ENCODE assay signal across 8 mouse cellular contexts in genomic region chr1:119457528-119457855, GRCm38 (mm10). TPM values are rescaled to one million over a fixed set of nuclear protein-coding genes. Genes with fewer than 3 reads are reported as not detected.
A peak's percentile ranks its signal among the peaks of the same experiment; 100 is the strongest.
DNase-seq lines count a peak whose midpoint lies in the region; ATAC-seq lines count a peak whose summit lies in the region.

No protein-coding gene starts in this region.

- DNase-seq in heart, embryonic 10.5 days (ENCODE audit: low spot score) = no peak
- no peak for DNase-seq in heart, postnatal 14 days
- DNase-seq in 3T3-L1 (ENCODE audit: low read depth, low spot score) = peak; percentile 24
- no peak for DNase-seq in embryonic facial prominence, embryonic 14.5 days (ENCODE audit: low spot score)
- DNase-seq in thymus, postnatal 4 days = no peak
- no peak for DNase-seq in frontal cortex, adult 2 months (ENCODE audit: extremely low spot score in 1 of 2, low spot score in 1 of 2)
- no peak for DNase-seq in spleen, postnatal 10 days (ENCODE audit: low spot score in 2 of 2)

- no peak overlapping the region; the same call in 1 of the 2 replicates for H3K9ac ChIP-seq in embryonic facial prominence, embryonic 14.5 days (ENCODE audit: low read depth, low read length)
- H3K9ac ChIP-seq in limb, embryonic 13.5 days = no peak overlapping the region

- H3K4me2 ChIP-seq in embryonic facial prominence, embryonic 14.5 days (ENCODE audit: low read depth, low read length) = peak overlapping the region; percentile 41
- peak overlapping the region; percentile 60 for H3K4me2 ChIP-seq in limb, embryonic 13.5 days (replicated peaks)

- H3K27me3 ChIP-seq in heart, embryonic 10.5 days (ENCODE audit: insufficient read depth, poor library complexity, severe bottlenecking) = peaks cover 14% of the 10 kb centered on the region
- no peaks in the 10 kb centered on the region for H3K27me3 ChIP-seq in embryonic facial prominence, embryonic 14.5 days (replicated peaks; ENCODE audit: control insufficient read depth, insufficient read depth, low read length)
- H3K27me3 ChIP-seq in limb, embryonic 13.5 days = peaks cover 19% of the 10 kb centered on the region; the same call in 1 of the 2 replicates

- H3K4me1 ChIP-seq in heart, embryonic 10.5 days = peaks cover 10% of the 10 kb centered on the region; the same call in 1 of the 2 replicates
- peaks cover 6% of the 10 kb centered on the region for H3K4me1 ChIP-seq in embryonic facial prominence, embryonic 14.5 days (ENCODE audit: control insufficient read depth, insufficient read depth, low read length)
- H3K4me1 ChIP-seq in limb, embryonic 13.5 days = peaks cover 34% of the 10 kb centered on the region

- 42% methylated on average over 5 of the region's 5 CpGs for WGBS in heart, embryonic 10.5 days
- WGBS in embryonic facial prominence, embryonic 14.5 days = 41% methylated on average over 4 of the region's 5 CpGs
- WGBS in limb, embryonic 13.5 days = 11% methylated on average over 5 of the region's 5 CpGs

- no peaks in the 10 kb centered on the region for H3K36me3 ChIP-seq in heart, embryonic 10.5 days
- no peaks in the 10 kb centered on the region for H3K36me3 ChIP-seq in embryonic facial prominence, embryonic 14.5 days (ENCODE audit: control insufficient read depth, insufficient read depth, low read length)
- H3K36me3 ChIP-seq in limb, embryonic 13.5 days = no peaks in the 10 kb centered on the region

- no peaks in the 10 kb centered on the region for H3K9me3 ChIP-seq in heart, embryonic 10.5 days
- no peaks in the 10 kb centered on the region for H3K9me3 ChIP-seq in embryonic facial prominence, embryonic 14.5 days (ENCODE audit: control insufficient read depth, low read length)
- no peaks in the 10 kb centered on the region for H3K9me3 ChIP-seq in limb, embryonic 13.5 days

- H3K4me3 ChIP-seq in heart, embryonic 10.5 days = peak overlapping the region; percentile 23; the same call in 1 of the 2 replicates
- no peak overlapping the region for H3K4me3 ChIP-seq in embryonic facial prominence, embryonic 14.5 days (ENCODE audit: low read depth, low read length)
- peak overlapping the region; percentile 25 for H3K4me3 ChIP-seq in limb, embryonic 13.5 days

- peak; percentile 16; the same call in 1 of the 2 replicates for ATAC-seq in embryonic facial prominence, embryonic 14.5 days (ENCODE audit: low read depth)
- ATAC-seq in limb, embryonic 13.5 days (ENCODE audit: low FRiP score, low read depth) = no peak; the same call in 1 of the 2 replicates

- intact Hi-C loops in heart, postnatal 14 days (cut with DNase I) = loop anchor here (5.0 to 10.0 kb wide), 3 partner anchors 90 to 555 kb away; no protein-coding TSS in a partner anchor

- H3K27ac ChIP-seq in heart, embryonic 10.5 days = no peak overlapping the region
- no peak overlapping the region for H3K27ac ChIP-seq in embryonic facial prominence, embryonic 14.5 days (replicated peaks; ENCODE audit: low read depth, low read length)
- H3K27ac ChIP-seq in limb, embryonic 13.5 days = peak overlapping the region; percentile 55; the same call in 1 of the 2 replicates

RNA-seq across cellular contexts. Expression of gene Inhbb, which starts 35.4 kb away (rescaled TPM):
- 0.08 and 0.12 TPM in 2 replicates for polyA plus RNA-seq in heart, embryonic 10.5 days (2016; fragmentation: Nextera tagmentation; extraction: Ambion mirVana)
- total RNA-seq in heart, postnatal 14 days (2021) = 1 to 10 TPM; 1.0 to 1.6 TPM
- 1.3 TPM in 2 replicates for polyA plus RNA-seq in embryonic facial prominence, embryonic 14.5 days (2014; fragmentation: Nextera tagmentation; extraction: Ambion mirVana)
- polyA plus RNA-seq in limb, embryonic 13.5 days (2015; fragmentation: Nextera tagmentation; extraction: Ambion mirVana) = 0.73 and 0.79 TPM in 2 replicates
- polyA plus RNA-seq in frontal cortex, adult 2 months (2012; rRNA removed) = 3.2 and 3.4 TPM in 2 replicates

RNA-seq across cellular contexts. Expression of gene Ralb, which starts 47.1 kb away (rescaled TPM):
- 176 and 192 TPM in 2 replicates for polyA plus RNA-seq in heart, embryonic 10.5 days (2016; fragmentation: Nextera tagmentation; extraction: Ambion mirVana)
- 10 to 100 TPM; 36.7 to 39.6 TPM for total RNA-seq in heart, postnatal 14 days (2021)
- 96.8 and 114 TPM in 2 replicates for polyA plus RNA-seq in embryonic facial prominence, embryonic 14.5 days (2014; fragmentation: Nextera tagmentation; extraction: Ambion mirVana)
- polyA plus RNA-seq in limb, embryonic 13.5 days (2015; fragmentation: Nextera tagmentation; extraction: Ambion mirVana) = 128 and 129 TPM in 2 replicates
- 27.7 and 29.6 TPM in 2 replicates for polyA plus RNA-seq in frontal cortex, adult 2 months (2012; rRNA removed)
